Mouse (Mus musculus) cortical plate, adult 2 months (tissue): ENCODE measurements around the gene Bcar1. TPM values are rescaled to one million over a fixed set of nuclear protein-coding genes. Genes with fewer than 3 reads are reported as not detected.

ENCODE experiments used
- H3K27ac ChIP-seq: fragments of 200-500 bp; 2 replicates; pipeline ENCODE4 v1.5.1; 2012; ENCODE audit warnings: low read length, control low read depth, inconsistent platforms; ENCODE audit not compliant: insufficient read depth
- H3K4me1 ChIP-seq: fragments of 200-500 bp; 2 replicates; pipeline ENCODE4 v1.6.1; 2011; ENCODE audit warnings: low read length; ENCODE audit not compliant: control insufficient read depth, insufficient read depth
- H3K4me3 ChIP-seq: fragments of 200-500 bp; 2 replicates; pipeline ENCODE4 v1.5.1; 2011; ENCODE audit warnings: mild to moderate bottlenecking, low read length, control low read depth; ENCODE audit not compliant: insufficient read depth
- CTCF ChIP-seq: fragments of 200-500 bp; IDR thresholded peaks from 2 replicates; pipeline ENCODE4 v1.5.1; 2011; ENCODE audit warnings: mild to moderate bottlenecking, control low read depth, low read length; ENCODE audit not compliant: insufficient read depth; ENCODE audit errors: extremely low read depth
- POLR2A ChIP-seq: fragments of 200-500 bp; IDR thresholded peaks from 2 replicates; pipeline ENCODE4 v1.6.1; 2011; ENCODE audit warnings: mild to moderate bottlenecking, low read length, control low read depth; ENCODE audit not compliant: insufficient read depth; ENCODE audit errors: extremely low read depth
- polyA plus RNA-seq: library from polyadenylated mRNA; depleted of rRNA; stranded (reverse); fragments of >200 nt; gene quantifications from 2 replicates; pipeline ENCODE4 v1.2.3, GENCODE M21; 2012

Bcar1 gene
- polyA plus RNA-seq, 1 experiment = 56.5 TPM

DNA sequence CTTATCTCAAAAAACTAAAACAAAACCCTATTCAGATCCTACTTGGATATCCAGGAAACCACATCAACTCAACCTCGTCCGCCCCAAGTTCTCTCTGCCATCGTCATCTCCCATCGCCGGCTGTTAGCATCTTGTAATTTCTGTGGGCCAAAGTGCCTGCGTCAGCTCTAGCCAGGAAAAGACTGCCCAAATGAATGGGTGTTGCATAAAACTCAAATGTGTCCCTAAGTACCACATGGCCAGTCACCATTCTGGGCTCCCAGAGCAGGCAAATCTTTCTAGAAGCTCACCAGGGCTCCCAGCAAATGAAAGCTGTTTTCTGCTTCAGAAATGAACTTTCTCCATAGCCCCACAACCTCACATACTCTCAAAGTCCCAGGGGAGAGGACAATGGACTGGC lies 2.1 kb downstream of the Bcar1 start:
- Histone ChIP-seq H3K4me1 (peaks cover 20% of the 10 kb centered on the region), H3K4me3 (peak overlapping the region; percentile 89; the same call in 1 of the 2 replicates), H3K27ac (no peak overlapping the region)
- TF ChIP-seq CTCF (no peak), POLR2A (no peak)

DNA sequence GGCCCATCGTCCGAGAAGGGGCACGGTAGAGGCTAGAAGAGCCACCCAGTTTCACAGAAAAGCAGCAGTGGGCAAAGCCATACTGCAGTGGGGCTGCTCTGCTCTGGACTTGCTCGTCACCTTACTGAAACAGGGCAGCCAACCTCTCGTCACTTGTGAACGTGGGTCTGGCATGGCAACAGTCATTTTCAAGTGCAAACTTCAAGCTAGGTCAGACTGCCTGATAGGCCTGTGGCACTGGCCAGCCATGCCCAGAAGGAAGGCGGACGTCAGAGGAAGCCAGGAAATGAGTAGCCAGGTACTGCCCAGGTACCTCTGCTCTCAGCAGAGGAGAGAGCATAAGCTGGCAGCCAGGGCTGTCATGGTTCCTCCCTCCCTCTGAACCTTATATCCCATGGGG lies 2.6 kb downstream of the Bcar1 start:
- TF ChIP-seq POLR2A = no peak
- TF ChIP-seq CTCF = no peak
- H3K4me3 ChIP-seq = no peak overlapping the region; the same call in 1 of the 2 replicates
- peaks cover 24% of the 10 kb centered on the region for H3K4me1 ChIP-seq
- no peak overlapping the region for H3K27ac ChIP-seq

DNA sequence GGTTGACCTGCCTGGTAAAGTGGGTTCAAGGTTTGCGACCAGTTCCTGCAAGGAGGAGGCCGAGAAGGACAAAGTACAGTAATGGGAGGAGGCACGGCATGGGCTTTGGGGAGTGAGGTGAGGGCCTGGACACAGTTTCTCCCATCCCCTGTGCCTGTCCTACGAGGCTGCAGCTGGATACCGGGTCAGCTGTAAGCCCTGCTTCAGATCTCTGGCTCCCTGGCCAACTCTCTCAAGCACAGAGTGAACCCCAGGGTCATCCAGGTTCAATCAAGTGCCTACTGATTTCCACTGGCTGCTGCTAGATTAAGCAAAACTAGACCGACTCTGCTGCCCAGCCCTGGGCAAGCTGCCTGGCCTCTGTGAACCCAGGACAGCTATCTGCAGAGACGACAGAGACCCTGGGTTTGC lies 3.3 kb downstream of the Bcar1 start:
- peaks cover 29% of the 10 kb centered on the region for H3K4me1 ChIP-seq
- no peak overlapping the region for H3K4me3 ChIP-seq
- H3K27ac ChIP-seq = no peak overlapping the region
- no peak for TF ChIP-seq POLR2A
- no peak for TF ChIP-seq CTCF

DNA sequence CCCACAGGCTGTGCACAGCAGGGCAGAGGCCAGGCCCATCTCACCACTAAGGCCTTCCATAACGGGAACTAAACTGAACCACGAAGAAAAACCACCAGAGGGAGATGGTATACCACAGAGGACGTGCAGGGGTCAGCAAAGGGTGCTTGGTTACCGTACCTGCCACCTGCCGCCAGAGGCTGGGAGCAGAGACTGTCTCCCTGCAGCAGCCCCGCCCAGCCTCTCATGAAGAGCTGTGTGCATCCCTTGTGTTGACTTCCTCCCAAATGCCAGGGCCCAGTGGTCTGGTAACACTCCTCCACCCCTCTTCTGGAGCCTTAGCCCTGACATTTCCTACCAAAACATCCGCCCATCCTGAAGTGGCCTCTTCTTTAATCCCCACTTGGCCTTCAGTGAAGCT lies 4.0 kb downstream of the Bcar1 start:
- Histone ChIP-seq H3K4me1 (peaks cover 28% of the 10 kb centered on the region), H3K27ac (no peak overlapping the region), H3K4me3 (no peak overlapping the region)
- TF ChIP-seq CTCF = no peak
- no peak for TF ChIP-seq POLR2A

DNA sequence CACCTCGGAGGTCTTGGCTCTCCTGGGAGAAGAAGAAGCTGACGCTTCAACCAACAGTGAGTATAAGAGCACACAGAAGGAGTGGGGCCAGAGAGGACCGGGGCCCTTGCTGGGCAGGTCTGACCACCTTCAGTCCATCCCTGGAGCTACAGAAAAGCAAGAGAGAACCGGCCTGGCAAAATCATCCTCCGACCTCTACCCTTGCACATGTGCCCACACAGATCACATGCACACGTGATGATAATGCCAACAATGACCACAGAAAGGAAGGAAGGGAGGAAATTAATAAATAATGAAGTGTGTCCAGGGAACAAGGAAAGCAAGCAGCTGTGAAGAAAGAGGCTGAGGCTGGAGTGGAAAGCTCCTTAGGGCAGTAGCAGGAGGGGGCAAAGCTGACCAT lies 4.7 kb downstream of the Bcar1 start:
- TF ChIP-seq CTCF = no peak
- TF ChIP-seq POLR2A = no peak
- Histone ChIP-seq H3K27ac (no peak overlapping the region), H3K4me3 (no peak overlapping the region), H3K4me1 (peaks cover 28% of the 10 kb centered on the region)

DNA sequence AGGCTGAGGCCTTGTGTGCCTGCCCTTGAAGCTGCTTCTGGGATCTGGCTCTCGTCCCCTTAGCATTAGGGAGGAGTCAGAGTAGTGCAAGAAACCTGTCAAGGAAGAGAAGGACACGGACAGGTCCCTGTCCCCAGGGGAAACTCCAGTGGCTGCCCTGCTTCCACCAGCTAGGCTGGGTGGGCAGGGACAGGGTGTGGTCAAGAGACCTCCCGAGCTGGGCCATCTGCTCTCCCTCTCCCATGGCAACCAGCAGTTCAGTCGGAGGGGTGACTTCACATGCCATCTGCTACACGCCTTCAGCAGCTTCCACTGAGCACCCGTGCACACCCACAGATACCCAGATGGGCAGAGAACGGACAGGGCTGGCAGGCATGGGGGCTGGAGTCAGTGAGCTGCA lies 7.3 kb downstream of the Bcar1 start:
- TF ChIP-seq POLR2A = no peak
- TF ChIP-seq CTCF = no peak
- Histone ChIP-seq H3K27ac (peak overlapping the region; percentile 53), H3K4me3 (no peak overlapping the region), H3K4me1 (peaks cover 32% of the 10 kb centered on the region)

DNA sequence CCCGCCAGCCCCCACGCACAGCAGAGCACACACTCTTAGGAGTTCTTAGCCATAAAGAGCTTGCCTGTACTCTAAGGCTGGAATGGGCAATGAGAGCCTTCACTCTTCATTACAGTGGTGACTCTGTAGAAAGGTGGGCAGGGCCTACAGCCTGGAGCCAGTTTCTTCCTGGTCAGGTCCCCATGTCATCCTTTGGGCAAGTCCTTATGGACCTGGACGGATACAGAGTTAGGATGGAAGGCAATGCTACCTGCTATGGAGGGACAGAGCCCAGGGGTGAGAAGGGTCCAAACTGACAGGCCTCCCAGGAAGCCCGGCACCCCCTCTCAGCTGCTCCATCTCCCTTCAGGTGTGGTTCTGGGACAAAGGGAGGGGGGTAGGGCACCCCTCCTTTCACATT lies 7.8 kb downstream of the Bcar1 start:
- TF ChIP-seq CTCF (no peak), POLR2A (no peak)
- Histone ChIP-seq H3K4me3 (no peak overlapping the region), H3K4me1 (peaks cover 34% of the 10 kb centered on the region), H3K27ac (peak overlapping the region; percentile 53)

DNA sequence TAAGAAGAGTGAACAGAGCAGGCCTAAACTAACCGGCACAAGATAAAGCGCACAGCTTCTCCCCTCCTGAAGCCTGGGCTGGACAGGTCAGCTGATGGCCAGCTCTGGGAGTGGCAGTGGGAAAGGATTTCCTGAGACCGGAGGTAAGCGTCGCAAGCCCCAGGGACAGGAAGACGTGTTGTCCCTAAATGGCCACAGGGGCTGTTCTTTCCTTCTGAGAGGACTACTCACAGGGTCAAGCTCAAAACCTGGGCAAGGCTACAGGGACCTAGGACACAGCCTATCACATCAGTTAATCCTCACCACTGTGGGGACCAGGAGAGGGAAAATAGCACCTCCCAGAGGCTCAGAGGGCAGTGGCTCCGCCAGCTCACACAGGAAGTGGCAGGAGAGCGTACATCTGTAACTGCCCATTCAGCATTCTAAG lies 8.3 kb downstream of the Bcar1 start:
- TF ChIP-seq POLR2A = no peak
- 0 out of 2 replicates have a peak, but pooled peaks have one; percentile 3 for TF ChIP-seq CTCF
- H3K27ac ChIP-seq = peak overlapping the region; percentile 53
- peaks cover 32% of the 10 kb centered on the region for H3K4me1 ChIP-seq
- H3K4me3 ChIP-seq = no peak overlapping the region

DNA sequence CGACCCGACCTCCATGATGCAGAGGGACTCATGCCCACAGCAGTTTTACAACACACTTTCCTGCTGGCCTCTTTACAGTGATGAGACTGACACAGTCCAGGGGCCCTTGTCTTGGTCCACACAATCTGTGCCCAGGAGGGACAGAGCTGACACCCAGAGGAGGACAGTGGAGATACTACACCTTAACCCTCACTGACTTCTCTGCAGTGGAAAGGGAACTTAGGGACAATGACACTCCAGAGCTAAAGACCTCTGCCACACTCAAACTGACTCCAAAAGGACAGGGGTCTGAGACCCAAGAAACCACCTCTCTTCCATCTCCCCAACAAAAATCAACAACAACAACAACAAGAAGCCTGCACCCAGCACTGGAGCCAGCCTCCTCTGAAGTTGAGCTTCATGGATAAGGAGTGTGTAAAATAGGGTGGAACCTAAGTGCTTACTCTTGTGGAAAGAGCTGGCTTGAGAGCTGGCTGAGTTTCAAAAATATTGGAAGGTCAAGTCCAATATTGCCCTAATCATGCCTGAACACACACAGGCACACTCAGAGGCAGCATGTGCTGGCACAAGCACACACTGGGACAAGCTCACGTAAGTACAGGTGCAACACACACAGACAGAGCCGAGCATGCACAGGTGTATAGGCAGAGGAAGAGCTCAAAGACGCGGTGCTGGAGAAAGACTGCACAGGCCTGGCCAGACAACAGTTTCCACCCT lies 9.2 kb downstream of the Bcar1 start:
- no peak overlapping the region for H3K4me3 ChIP-seq

DNA sequence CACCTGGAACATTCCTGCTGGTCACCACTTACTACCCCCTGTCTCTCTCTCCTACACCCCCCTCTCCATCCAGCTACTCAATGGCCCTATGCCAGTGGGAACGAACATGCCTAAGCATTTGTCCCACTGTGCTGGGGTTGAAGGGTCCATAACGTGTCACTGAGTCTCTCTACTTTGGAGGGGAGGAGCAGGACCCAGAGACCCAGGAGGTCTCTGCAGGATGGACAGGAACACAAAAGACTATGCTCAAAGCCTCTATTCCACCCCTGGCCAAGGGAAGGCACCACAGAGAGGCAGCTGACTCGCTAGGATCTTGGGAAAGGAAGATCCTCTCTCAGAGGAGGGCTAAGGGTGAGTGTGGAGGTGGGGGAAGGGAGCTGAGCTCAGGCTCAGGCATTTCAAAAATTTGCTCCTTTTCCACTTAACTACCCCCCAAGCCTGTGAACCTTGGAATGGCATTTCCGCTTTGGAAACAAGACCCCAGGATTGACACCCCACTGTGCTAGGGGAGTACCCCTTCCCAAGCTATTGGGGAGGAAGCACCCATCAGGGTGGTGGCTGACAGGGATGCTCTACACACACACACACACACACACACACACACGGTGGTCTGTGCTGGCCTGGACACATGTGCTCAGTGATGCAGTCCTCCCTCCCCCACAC lies 9.9 kb downstream of the Bcar1 start:
- Histone ChIP-seq H3K27ac (no peak overlapping the region), H3K4me3 (no peak overlapping the region), H3K4me1 (peaks cover 32% of the 10 kb centered on the region)
- TF ChIP-seq CTCF (no peak), POLR2A (no peak)

More for the DNA sequence above, 9.2 kb downstream of the Bcar1 start:
- H3K27ac ChIP-seq = no peak overlapping the region
- peaks cover 32% of the 10 kb centered on the region for H3K4me1 ChIP-seq
- TF ChIP-seq POLR2A = no peak
- no peak for TF ChIP-seq CTCF

DNA sequence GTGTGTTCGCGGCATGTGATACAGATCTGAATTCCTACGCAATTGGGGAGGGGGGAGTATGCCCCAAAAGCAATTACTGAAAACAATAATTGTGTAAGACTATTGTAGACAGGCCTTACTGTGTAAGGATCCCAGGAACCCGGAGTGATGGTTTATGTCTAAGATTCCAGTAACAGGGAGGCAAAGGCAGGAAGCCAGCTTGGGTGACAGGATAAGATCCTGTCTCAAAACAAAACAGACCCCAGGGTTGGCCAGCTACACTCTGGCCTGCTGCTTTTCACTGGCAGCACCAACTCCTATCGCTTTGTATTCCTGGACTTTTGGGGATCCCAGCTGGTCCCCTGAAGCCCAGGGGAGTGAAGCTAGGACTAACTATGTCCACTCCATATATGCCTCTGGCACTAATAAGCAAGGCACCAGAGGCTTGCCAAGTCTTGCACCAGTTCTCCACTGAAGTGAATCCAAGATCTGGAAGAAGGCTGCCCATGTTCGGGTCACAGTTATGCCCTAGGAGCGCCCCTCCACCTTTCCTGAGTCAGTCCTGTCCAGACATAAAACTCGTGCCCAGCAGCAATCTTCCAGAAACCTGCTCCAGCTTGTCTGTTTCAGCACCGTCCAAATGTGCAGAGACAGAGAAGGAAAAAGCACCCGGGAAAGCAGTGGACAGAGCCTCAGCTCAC lies 11.1 kb downstream of the Bcar1 start:
- H3K4me3 ChIP-seq = peak overlapping the region; percentile 65
- peak overlapping the region; percentile 19; the same call in 1 of the 2 replicates for H3K27ac ChIP-seq
- TF ChIP-seq POLR2A (no peak), CTCF (no peak)
- H3K4me1 ChIP-seq = peaks cover 32% of the 10 kb centered on the region
